Mouse (Mus musculus): ENCODE measurements at regions not wholly inside any gene's neighbourhood (a gene's known extent, or its start where the extent isn't known, plus 50 kb on each side); places are given as distances from the start of the nearest gene placed in this dataset.
"Not testable (repeated sequence)": the region's sequence is repeated elsewhere in the genome, so short reads cannot be mapped to it uniquely, and the experiment has no call there.

GRCm38 (mm10) chr5:17176771-17177170, 196.2 kb upstream of the Speer4f2 start:
- no peak for DNase-seq (ENCODE audit: low read depth, low spot score)

- DNase-seq (ENCODE audit: low read depth, low spot score) = no peak
These were observed 164.3 kb upstream of the Speer4f2 start for GRCm38 (mm10) chr5:17208554-17209283.

- no peak for DNase-seq (ENCODE audit: low read depth, low spot score)
These were observed 162.2 kb upstream of the Speer4f2 start for GRCm38 (mm10) chr5:17210723-17211245.

- not testable (repeated sequence) for DNase-seq (ENCODE audit: low read depth, low spot score)
These were observed 149.4 kb upstream of the Speer4f2 start for GRCm38 (mm10) chr5:17223542-17223941.

DNA sequence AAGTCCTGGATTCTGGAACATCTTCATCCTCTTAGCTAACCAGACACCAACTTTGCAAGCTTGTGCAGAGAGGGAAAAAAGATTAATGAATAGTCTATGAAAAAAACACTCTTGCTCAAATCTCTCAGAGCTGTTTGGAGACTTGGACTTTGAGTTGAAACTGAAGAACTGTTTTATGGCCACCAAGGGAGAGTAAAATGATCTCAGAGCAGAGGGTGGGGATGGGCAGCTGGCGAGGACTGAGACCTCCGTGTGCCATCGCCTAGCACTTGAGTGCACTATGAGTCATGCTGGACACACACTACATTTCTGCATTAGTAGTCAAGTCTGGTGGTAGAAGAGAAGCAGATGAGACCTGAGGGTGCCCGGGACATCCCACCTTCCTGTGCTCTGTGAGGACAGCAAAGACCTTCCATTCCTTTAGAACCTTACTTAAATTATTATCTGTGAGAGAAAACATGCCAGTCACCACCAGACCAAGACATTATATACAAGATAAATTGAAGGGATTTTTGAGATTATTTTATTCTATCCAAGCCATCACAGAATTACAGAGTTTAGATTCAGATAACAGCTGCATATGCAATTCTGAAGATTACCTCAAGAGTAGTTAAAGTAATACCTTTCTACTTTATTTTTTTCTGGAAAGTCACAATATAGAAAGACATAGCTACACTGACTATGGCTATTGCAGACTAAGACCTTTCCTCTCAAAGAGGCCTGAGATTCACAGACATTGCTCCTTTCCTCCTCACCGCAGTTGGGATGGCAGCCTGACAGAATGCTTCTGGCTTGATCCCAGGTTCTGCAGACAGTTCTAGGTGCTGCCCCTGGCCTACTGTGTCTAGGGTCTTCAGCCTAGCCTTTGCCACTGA, 125.0 kb upstream of the Speer4f2 start:
- no peak for DNase-seq (ENCODE audit: low read depth, low spot score)

DNA sequence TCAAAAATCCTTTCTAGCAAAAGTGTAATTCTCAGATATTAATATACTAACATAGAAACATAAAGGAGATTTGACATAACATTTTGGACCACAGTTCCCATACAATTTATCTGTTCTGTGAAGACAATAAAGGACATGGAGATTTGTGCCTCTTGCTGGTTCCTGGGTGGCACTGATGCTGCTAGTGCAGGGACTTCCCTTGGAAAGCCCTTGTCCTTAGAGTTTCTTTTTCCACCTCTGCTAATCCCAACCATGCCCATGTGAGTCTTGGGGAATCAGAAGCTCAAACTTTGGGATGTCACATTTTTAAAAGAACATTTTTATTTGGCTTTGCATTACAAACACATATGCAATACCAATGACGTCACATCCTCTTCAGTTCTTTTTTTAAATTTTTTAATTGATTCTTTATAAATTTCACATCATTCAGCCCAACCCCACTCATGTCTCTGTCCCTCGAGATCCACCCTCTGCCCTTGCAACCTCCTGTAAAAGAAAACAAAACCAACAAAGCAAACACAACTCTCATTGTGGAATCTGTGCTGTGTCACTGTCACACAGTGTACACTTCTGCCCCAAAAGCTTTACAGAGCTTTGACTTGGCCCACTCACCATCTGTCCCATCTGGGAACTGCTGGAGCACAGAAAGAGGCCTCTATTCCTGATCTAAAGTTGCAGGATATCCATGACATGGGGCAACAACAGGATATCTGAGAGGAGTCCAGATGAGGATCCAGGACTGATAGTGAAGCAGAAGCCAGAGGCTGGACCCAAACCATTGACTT, 112.2 kb upstream of the Speer4f2 start:
- DNase-seq (ENCODE audit: low read depth, low spot score) = no peak

DNA sequence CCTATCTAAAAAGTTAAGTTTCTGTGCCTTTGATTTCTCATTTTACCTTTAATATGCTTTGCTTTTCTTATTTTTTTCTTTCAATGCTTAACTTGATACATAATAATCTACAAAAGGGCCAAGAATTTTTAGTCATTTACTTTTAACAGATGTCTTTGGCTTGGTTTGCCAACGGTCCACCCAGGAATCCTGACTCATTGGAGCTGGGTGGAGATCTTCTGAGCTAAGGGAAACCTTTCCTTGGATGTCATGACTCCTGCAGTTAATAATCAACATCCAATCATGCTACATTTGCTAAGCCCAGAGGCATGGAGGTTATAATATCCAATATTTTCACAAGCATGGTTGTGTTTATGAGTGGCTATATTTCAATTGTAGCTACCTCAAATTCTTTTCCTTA, 110.9 kb upstream of the Speer4f2 start:
- no peak for DNase-seq (ENCODE audit: low read depth, low spot score)

DNA sequence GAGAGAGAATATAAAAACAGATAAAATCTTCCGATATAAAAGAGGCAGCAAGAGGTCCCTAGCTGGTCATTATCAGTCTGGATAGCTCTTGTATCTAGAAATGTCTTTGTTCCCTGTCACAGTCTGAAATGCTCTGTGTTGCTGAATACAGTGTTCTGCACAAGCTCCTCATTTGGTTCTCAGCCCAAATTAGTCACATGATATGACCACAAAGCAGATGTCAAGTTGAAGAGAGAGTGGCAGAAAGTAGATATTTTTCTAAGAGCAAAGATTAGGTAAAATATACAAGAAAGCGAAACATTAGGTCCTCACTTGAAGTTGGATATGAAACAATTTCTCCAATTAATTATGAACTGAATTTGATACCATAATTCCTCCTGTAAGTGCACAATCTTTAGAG, 101.8 kb upstream of the Speer4f2 start:
- DNase-seq (ENCODE audit: low read depth, low spot score) = peak; percentile 9

DNA sequence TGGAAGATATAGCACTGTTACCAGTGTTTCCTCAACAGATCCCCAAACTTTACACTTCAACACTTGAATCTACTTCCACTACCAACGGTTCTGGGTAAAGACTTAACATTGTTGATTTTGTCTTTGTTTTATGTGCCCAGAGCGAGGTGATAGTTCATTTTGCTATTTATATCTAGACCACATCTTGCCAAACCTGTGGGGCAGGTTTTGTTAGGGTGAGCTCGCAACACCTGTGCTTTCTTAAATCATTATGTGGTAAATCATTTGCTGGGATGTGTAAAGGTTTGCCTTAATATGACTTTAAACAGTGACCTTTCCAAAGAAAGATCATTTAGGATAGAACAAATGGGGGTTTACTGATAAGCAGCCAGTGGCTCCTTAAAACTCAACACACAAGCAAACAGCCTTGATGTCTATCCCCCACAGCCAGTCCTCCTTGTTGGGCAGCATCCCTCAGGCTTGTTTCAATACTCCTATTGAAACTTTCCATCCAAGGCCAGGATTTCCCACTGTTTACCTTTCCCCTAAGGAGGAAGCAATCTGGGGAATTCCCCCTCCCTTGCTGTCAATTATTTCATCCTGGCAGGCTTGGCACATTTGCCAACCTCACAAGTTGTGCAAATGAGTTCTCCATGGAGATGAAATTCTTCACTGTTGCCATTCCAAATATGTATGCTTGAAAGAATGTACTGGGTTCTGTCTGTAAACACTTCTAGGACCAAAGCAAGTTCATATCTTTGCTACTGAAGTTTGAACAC, 101.1 kb upstream of the Speer4f2 start:
- no peak for DNase-seq (ENCODE audit: low read depth, low spot score)

DNA sequence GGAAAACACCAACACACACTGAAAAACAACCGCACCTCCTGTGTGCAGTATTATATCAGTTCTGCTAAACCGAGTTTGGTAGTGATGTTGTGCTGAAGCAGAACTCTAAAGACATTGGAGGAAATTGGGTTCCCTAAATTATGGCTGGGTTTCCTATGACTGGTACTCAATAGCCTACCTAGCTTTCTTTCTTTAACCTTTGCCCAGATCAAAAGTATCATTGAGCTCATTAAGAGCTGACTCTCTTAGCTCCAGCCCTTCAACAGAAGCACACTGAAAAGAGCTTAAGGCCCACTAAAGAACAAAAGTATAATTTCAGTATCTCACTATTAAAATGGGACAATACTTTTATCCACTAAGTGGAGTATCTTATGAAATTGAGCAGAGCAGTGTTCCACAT, 97.6 kb upstream of the Speer4f2 start:
- no peak for DNase-seq (ENCODE audit: low read depth, low spot score)

GRCm38 (mm10) chr5:17276782-17277578, 96.0 kb upstream of the Speer4f2 start:
- no peak for DNase-seq (ENCODE audit: low read depth, low spot score)

DNA sequence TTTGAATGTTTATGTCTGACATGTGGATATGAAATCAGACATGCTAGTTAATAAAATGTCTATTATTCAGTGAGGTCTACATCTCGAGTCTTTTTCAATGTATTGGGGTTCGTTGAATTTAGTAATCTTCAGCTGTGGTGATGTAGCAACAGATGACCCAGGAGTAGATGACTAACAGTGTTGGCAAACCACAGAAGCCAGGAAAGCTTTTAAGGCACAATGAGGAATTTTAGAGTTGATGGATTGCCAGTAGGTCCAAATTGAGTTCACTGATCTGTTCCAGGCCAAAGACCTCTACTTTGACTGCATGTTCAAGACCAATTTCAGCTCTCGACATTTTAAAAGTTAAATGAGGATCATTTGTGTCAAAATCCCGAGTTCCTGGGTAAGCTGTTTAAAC, 92.8 kb upstream of the Speer4f2 start:
- DNase-seq (ENCODE audit: low read depth, low spot score) = no peak

DNA sequence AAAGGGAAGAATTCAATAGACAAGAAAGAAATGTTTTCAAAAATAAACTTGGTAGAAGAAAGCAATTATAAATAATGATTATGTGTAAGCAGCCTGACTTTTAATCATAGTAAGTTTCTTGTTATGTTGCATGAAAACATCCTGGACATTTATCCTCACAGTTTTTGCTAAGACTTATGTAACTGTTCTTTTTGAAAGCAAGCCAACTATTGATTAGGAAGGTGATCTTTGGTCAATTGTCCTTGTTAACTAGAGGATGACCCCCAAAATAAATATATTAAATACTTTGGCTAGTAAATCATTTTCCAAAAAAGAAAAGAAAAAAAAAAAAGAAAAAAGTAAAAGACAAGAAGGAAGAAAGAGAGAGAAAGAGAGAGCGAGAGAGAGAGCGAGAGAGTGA, 92.0 kb upstream of the Speer4f2 start:
- DNase-seq (ENCODE audit: low read depth, low spot score) = no peak

GRCm38 (mm10) chr5:17289028-17289427, 84.0 kb upstream of the Speer4f2 start:
- no peak for DNase-seq (ENCODE audit: low read depth, low spot score)

DNA sequence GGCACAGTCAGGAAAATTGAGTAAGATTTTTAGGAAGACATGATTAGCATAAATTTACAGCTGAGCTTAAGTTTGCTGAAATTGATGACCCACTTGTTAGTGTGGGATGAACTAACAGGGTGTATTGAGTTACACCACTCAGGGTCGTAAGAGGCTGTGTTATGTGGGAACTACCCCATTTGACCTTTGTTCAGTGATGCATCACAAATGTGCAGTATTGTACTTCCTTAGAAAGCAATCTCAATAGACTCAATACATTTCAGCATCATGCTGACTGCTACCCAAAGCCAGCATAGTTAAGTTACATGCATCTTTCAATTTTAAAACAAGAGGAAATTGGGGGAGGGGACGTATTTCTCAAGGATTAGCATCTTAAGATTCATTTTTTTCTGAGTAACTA, 80.4 kb upstream of the Speer4f2 start:
- no peak for DNase-seq (ENCODE audit: low read depth, low spot score)

DNA sequence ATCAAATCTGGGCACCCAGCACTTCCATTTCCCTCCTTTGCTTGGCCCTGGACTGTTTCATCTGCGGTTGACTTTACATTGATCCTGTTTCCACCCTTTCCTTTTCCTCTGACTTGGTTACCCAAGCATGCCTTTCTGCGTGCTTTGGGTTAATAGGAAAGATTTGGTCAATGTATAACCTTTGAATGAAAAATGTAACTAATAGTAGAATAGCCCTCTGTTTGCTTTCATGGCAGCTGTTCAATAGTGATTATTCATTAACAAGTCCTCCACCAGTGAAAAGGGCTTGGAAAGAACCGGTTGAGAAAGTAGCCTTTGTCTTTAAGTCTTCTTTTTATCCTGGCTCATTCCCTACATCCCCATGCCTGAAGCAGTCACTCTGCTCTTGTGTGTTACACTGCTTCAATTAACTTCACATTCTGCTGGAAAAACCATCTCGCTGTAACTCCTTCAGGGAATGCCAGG, 76.4 kb upstream of the Speer4f2 start:
- no peak for DNase-seq (ENCODE audit: low read depth, low spot score)

DNA sequence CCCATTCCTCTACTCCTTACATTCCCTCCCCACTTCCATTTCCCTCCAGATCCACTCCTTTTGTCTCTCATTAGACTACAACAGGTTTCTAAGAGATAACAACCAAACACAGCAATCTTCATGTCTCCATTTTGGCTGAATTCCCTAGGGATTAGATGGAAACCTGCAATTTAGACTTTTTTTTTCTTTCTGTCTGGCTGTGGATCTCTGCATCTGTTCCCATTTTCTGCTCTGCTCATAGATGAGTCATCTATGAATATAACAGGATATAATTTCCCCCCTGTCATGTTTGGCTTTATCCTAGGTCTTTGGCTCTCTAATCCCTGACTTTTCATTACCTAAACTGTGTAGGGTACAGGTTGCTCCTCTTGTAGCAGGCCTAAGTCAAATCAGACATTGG, 73.1 kb upstream of the Speer4f2 start:
- peak; percentile 36 for DNase-seq (ENCODE audit: low read depth, low spot score)

- DNase-seq (ENCODE audit: low read depth, low spot score) = no peak
These were observed 51.5 kb upstream of the Speer4f2 start for GRCm38 (mm10) chr5:17321501-17321900.

Data from telencephalon, adult 2 months (tissue).